Mouse (Mus musculus): ENCODE results near the gene St8sia2.

DNA sequence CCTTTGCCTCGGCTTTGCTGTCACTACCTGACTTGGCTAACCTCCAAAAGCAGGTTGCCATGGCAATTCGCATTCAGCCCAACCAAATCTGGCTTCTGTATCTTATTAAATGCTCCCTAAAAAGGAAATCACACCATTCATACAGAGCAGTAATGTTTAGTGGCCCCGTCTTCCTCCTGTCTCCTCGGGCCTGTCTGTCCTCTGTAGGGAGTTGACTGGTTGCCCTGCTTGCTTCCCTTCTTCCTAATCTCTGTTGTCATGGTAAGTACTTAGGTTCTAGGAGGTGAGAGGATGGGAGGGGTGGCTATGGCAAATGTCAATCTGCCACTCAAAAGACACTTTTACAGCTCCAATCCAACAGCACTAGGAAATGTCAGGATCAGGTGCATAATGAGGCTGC is 101.6 kb downstream of the St8sia2 start:
- no peak for TF ChIP-seq MAFK (IDR thresholded peaks at IDR 0.05; ENCODE audit: insufficient read depth, low read depth, low read length)
- TF ChIP-seq CHD2 (IDR thresholded peaks at IDR 0.05; ENCODE audit: low read depth, low read length) = no peak
- no peak for TF ChIP-seq HCFC1 (IDR thresholded peaks at IDR 0.05; ENCODE audit: borderline replicate concordance, insufficient read depth, low read length)
- TF ChIP-seq ZNF384 (IDR thresholded peaks at IDR 0.05; ENCODE audit: low read depth, low read length) = no peak
- no peak for TF ChIP-seq ZC3H11A (IDR thresholded peaks at IDR 0.05; ENCODE audit: borderline replicate concordance, low read depth, low read length)

Data from ES-E14 (cell line).